Mouse (Mus musculus): ENCODE measurements around the gene Gtpbp10. TPM values are rescaled to one million over a fixed set of nuclear protein-coding genes. Genes with fewer than 3 reads are reported as not detected.

Gene Gtpbp10
- polyA plus RNA-seq (2012; rRNA removed): 2.6 and 3.0 TPM in 2 replicates

DNA sequence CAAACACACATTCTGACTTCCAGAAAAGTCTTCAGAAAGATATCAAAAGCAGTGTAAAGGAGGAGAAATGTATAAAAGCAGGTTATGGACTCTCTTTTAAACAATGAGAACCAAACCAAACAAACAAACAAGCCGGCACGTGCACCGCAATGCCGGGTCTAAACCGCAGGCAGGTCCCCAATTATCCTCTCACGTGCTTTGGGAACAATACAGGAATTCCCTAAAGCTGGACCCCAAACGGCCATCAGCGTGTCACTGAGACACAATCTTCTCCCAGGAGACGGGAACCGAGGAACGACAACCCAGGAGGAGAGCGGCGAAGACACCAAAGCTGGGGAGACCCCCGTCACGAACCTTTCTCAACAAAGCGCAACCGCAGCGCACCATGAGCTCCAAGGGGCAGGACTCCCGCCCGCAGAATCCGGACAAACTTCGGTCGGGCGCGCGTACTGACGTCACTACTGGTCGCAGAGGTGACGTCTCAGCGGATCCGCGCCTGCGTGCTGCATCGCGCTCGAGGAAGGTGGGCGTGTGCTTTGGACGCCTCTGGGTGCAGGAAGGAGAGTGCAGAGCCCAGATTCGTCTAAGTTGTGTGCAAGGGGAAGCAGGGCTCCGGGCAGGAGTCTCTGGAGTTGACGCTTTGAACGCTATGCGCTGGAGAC is at the start of gene Gtpbp10:
TSS of gene Gtpbp10 (minus strand) at position 460 of the 662 bp plus-strand sequence.
- Histone ChIP-seq H3K36me3 (ENCODE audit: control insufficient read depth, insufficient read depth, low read length) (peaks cover 2% of the 10 kb centered on the region), H3K27ac (ENCODE audit: control insufficient read depth, insufficient read depth, low read depth, low read length) (peak within 1 kb of the TSS; percentile 83), H3K27me3 (ENCODE audit: control insufficient read depth, insufficient read depth, low read length) (no peaks in the 10 kb centered on the region), H3K4me3 (ENCODE audit: control insufficient read depth, low read depth, low read length) (peak within 1 kb of the TSS; percentile 94), H3K4me1 (ENCODE audit: control insufficient read depth, insufficient read depth, low read length) (no peaks in the 10 kb centered on the region)
- TF ChIP-seq POLR2A (IDR thresholded peaks at IDR 0.05; ENCODE audit: control insufficient read depth, low read depth, low read length): peak; percentile 78
- TF ChIP-seq CTCF (IDR thresholded peaks at IDR 0.05; ENCODE audit: control insufficient read depth, insufficient read depth, insufficient replicate concordance, low read depth, low read length): no peak

- Histone ChIP-seq H3K4me3 (ENCODE audit: control insufficient read depth, low read depth, low read length) (no peak overlapping the region), H3K27ac (ENCODE audit: control insufficient read depth, insufficient read depth, low read depth, low read length) (no peak overlapping the region), H3K27me3 (ENCODE audit: control insufficient read depth, insufficient read depth, low read length) (no peaks in the 10 kb centered on the region), H3K4me1 (ENCODE audit: control insufficient read depth, insufficient read depth, low read length) (no peaks in the 10 kb centered on the region), H3K36me3 (ENCODE audit: control insufficient read depth, insufficient read depth, low read length) (no peaks in the 10 kb centered on the region)
- TF ChIP-seq CTCF (IDR thresholded peaks at IDR 0.05; ENCODE audit: control insufficient read depth, insufficient read depth, insufficient replicate concordance, low read depth, low read length) (no peak), POLR2A (IDR thresholded peaks at IDR 0.05; ENCODE audit: control insufficient read depth, low read depth, low read length) (no peak)
Measured at GRCm38 (mm10) chr5:5587686-5588085, 28.3 kb upstream of the Gtpbp10 start.

GRCm38 (mm10) chr5:5573749-5574317 is 14.5 kb upstream of the Gtpbp10 start, which contains the start of gene Gm8773:
Gene Gm8773 (plus strand): TSS chr5:5573799.
- peaks cover 4% of the 10 kb centered on the region; the same call in 1 of the 2 replicates for H3K4me1 ChIP-seq (ENCODE audit: control insufficient read depth, insufficient read depth, low read length)
- no peaks in the 10 kb centered on the region for H3K36me3 ChIP-seq (ENCODE audit: control insufficient read depth, insufficient read depth, low read length)
- no peaks in the 10 kb centered on the region for H3K27me3 ChIP-seq (ENCODE audit: control insufficient read depth, insufficient read depth, low read length)
- TF ChIP-seq CTCF (IDR thresholded peaks at IDR 0.05; ENCODE audit: control insufficient read depth, insufficient read depth, insufficient replicate concordance, low read depth, low read length): no peak
- TF ChIP-seq POLR2A (IDR thresholded peaks at IDR 0.05; ENCODE audit: control insufficient read depth, low read depth, low read length): no peak
- no peak within 1 kb of the TSS for H3K27ac ChIP-seq (ENCODE audit: control insufficient read depth, insufficient read depth, low read depth, low read length)
- peak within 1 kb of the TSS; percentile 70 for H3K4me3 ChIP-seq (ENCODE audit: control insufficient read depth, low read depth, low read length)

GRCm38 (mm10) chr5:5562435-5562834 is 3.1 kb upstream of the Gtpbp10 start:
- H3K27me3 ChIP-seq (ENCODE audit: control insufficient read depth, insufficient read depth, low read length): no peaks in the 10 kb centered on the region
- no peak for TF ChIP-seq POLR2A (IDR thresholded peaks at IDR 0.05; ENCODE audit: control insufficient read depth, low read depth, low read length)
- TF ChIP-seq CTCF (IDR thresholded peaks at IDR 0.05; ENCODE audit: control insufficient read depth, insufficient read depth, insufficient replicate concordance, low read depth, low read length): no peak
- H3K36me3 ChIP-seq (ENCODE audit: control insufficient read depth, insufficient read depth, low read length): no peaks in the 10 kb centered on the region
- no peak overlapping the region for H3K4me3 ChIP-seq (ENCODE audit: control insufficient read depth, low read depth, low read length)
- H3K27ac ChIP-seq (ENCODE audit: control insufficient read depth, insufficient read depth, low read depth, low read length): no peak overlapping the region
- peaks cover 2% of the 10 kb centered on the region for H3K4me1 ChIP-seq (ENCODE audit: control insufficient read depth, insufficient read depth, low read length)

DNA sequence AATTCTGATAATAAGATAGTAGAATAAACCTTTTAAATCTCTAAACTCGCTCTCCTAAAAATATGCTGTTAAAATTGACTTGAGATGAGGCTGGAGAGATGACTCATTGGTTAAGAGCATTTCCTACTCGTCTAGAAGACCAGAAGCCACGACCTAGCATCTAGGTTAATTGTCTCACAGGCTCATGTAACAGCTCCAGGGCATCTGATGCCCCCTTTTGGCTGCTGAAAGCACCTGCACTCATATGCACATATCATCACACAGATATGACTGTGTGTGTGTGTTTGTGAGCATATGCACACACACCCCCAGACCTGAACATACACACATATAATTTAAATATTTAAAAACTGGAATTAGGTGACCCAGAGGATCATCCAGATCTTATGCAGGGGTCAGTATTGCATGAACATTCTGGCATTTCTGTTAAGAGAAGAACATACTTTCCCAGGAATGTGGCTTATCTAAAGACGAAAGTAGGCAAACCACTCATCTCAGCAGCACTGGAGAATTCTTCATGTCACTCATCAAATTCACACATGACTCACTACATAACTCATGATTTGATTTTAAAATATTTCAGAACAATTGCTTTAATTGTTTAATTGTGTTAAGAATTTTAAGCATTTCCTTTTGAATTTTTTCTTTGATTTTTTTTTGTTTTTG is 1.8 kb upstream of the Gtpbp10 start:
- H3K27me3 ChIP-seq (ENCODE audit: control insufficient read depth, insufficient read depth, low read length): no peaks in the 10 kb centered on the region
- no peak overlapping the region for H3K4me3 ChIP-seq (ENCODE audit: control insufficient read depth, low read depth, low read length)
- H3K36me3 ChIP-seq (ENCODE audit: control insufficient read depth, insufficient read depth, low read length): no peaks in the 10 kb centered on the region
- H3K27ac ChIP-seq (ENCODE audit: control insufficient read depth, insufficient read depth, low read depth, low read length): no peak overlapping the region
- TF ChIP-seq POLR2A (IDR thresholded peaks at IDR 0.05; ENCODE audit: control insufficient read depth, low read depth, low read length) (no peak), CTCF (IDR thresholded peaks at IDR 0.05; ENCODE audit: control insufficient read depth, insufficient read depth, insufficient replicate concordance, low read depth, low read length) (no peak)
- H3K4me1 ChIP-seq (ENCODE audit: control insufficient read depth, insufficient read depth, low read length): no peaks in the 10 kb centered on the region

DNA sequence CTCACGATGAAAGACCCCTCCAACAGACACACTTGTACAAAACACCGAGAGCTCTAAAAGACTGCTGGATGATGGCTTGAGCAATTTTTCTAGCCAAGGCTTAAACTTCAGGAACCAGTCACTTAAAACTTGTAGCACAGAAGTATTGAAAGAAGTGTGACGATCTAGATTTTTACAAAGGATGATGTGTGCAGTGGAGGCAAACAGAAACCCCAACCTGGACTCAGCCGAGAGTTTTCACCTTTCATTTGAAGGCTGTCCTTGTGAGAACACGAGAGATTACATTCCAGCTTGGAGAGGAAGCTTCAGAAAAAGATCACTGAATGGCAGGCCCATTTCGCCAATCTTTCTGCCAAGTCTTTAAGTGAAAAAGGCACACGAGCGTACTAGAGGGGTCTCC is 460 bp upstream of the Gtpbp10 start:
- Histone ChIP-seq H3K4me1 (ENCODE audit: control insufficient read depth, insufficient read depth, low read length) (no peaks in the 10 kb centered on the region), H3K4me3 (ENCODE audit: control insufficient read depth, low read depth, low read length) (peak overlapping the region; percentile 94), H3K27me3 (ENCODE audit: control insufficient read depth, insufficient read depth, low read length) (no peaks in the 10 kb centered on the region), H3K27ac (ENCODE audit: control insufficient read depth, insufficient read depth, low read depth, low read length) (no peak overlapping the region), H3K36me3 (ENCODE audit: control insufficient read depth, insufficient read depth, low read length) (peaks cover 1% of the 10 kb centered on the region; the same call in 1 of the 2 replicates)
- TF ChIP-seq CTCF (IDR thresholded peaks at IDR 0.05; ENCODE audit: control insufficient read depth, insufficient read depth, insufficient replicate concordance, low read depth, low read length) (no peak), POLR2A (IDR thresholded peaks at IDR 0.05; ENCODE audit: control insufficient read depth, low read depth, low read length) (no peak)

DNA sequence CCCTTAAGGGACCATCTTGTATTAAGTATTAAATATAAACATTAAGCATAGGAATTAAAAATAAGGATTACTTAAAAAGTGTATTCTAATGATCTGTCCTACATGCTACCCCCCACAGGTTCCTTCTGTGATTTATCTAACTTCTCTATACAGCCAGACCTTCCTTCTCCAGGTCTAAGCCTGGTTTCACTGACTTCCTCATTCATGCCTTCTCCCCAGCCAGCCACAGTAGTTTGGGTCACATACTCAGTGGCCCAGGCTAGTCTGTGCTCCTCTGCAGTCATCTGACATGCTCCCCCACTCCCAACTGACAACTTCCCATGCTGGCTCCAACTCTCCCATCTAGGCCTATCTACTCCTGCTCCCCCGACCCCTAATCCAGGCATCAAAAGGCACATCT is 8.2 kb downstream of the Gtpbp10 start:
- Histone ChIP-seq H3K4me1 (ENCODE audit: control insufficient read depth, insufficient read depth, low read length) (no peaks in the 10 kb centered on the region), H3K27me3 (ENCODE audit: control insufficient read depth, insufficient read depth, low read length) (no peaks in the 10 kb centered on the region), H3K27ac (ENCODE audit: control insufficient read depth, insufficient read depth, low read depth, low read length) (no peak overlapping the region), H3K36me3 (ENCODE audit: control insufficient read depth, insufficient read depth, low read length) (peaks cover 4% of the 10 kb centered on the region), H3K4me3 (ENCODE audit: control insufficient read depth, low read depth, low read length) (no peak overlapping the region)
- no peak for TF ChIP-seq POLR2A (IDR thresholded peaks at IDR 0.05; ENCODE audit: control insufficient read depth, low read depth, low read length)
- no peak for TF ChIP-seq CTCF (IDR thresholded peaks at IDR 0.05; ENCODE audit: control insufficient read depth, insufficient read depth, insufficient replicate concordance, low read depth, low read length)

Measured in testis, adult 2 months (tissue).